Mouse (Mus musculus) cerebellum, adult 2 months (tissue): ENCODE data around the gene Dok3.

Experiments
- CTCF ChIP-seq: fragments of 200-500 bp; IDR thresholded peaks from 2 replicates; pipeline ENCODE4 v1.5.1; 2011; ENCODE audit warnings: low read depth, mild to moderate bottlenecking, control low read depth, low read length, moderate library complexity, borderline replicate concordance; ENCODE audit not compliant: insufficient read depth
- POLR2A ChIP-seq: fragments of 200-500 bp; IDR thresholded peaks from 2 replicates; pipeline ENCODE4 v1.6.1; 2011; ENCODE audit warnings: low read length, control low read depth, borderline replicate concordance; ENCODE audit not compliant: insufficient read depth

DNA sequence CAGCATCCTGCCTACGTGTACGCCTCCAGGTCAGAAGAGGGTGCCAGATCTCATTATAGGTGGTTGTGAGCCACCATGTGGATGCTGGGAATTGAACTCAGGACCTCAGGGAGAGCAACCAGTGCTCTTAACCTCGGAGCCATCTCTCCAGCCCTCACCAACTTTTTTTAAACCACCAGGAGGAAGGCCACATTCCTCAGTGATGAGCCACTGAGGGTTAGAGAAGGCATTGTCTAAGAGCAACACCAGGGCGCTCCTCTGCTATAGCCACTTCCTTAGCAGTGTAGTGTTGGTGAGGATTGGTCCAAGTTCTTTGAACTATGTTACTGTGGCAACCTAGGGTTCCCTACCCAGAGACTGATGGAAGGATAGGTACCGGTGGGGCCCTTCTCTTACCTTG is 53.3 kb downstream of the Dok3 start:
- no peak for TF ChIP-seq POLR2A
- TF ChIP-seq CTCF: no peak
